Mouse (Mus musculus): ENCODE measurements around the gene Ccdc62. TPM values are rescaled to one million over a fixed set of nuclear protein-coding genes. Genes with fewer than 3 reads are reported as not detected.

Gene Ccdc62
- polyA plus RNA-seq, 1 experiment from 2014 or later: 0.93 TPM

DNA sequence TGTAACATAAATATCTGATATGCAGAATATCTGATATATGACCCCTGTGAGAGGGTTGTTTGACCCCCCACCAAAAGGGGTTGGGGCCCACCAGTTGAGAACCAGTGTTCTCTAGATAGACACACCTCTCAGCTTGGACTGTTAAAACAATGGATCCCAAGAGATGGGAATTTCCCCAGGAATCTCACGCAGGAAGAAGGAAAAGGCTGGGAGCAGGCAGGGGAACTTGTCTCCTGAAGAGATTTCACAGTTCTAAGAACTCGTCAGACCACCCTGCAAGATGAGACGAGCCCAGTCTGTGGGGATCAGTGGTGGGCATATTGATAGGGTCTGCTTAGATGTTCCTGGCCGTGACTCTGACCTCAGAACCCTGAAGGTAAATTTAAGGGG, 49.5 kb downstream of the Ccdc62 start:
- H3K27ac ChIP-seq: no peak overlapping the region
- H3K36me3 ChIP-seq (ENCODE audit: inconsistent target): no peaks in the 10 kb centered on the region
- 84% methylated on average over 4 of the region's 4 CpGs for WGBS (ENCODE audit: missing documents)
- no peaks in the 10 kb centered on the region for H3K79me2 ChIP-seq (ENCODE audit: inconsistent target)
- no peak overlapping the region for H3K4me3 ChIP-seq (ENCODE audit: inconsistent target)

DNA sequence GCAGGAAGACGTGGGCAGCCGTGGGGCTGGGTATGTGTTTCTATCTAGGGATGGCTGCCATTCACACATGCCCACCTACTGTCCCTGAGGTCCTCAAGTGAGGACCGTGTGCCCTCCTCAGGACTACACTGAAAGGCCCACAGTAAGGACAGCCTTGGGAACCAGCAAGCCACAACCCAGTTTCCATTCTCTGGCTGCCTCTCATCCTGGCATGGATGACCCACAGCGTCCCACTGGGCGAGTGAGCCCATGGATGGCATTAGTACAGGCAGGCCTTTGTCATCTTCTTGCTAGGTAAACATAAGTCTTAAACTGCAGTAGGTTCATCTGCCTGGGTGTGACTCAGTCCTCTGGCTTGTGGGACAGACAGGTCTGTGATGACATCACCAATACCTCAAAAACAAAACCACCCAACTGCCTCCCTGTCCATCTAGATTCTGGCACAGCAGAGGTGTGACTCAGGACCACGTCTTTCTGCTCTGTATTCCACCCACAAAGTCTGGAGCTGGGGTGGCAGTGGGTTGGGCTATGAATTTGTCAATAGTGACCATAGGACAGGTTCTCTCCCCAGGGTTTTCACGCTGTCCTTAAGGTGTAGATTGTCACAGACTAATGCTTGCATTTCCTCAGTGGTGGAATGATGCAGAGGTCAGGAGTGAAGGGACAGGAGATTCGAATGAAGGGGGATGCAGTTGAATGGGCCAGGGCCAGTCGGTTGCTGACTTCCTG, 50.2 kb downstream of the Ccdc62 start:
- no peak overlapping the region for H3K27ac ChIP-seq
- no peak overlapping the region for H3K4me3 ChIP-seq (ENCODE audit: inconsistent target)

DNA sequence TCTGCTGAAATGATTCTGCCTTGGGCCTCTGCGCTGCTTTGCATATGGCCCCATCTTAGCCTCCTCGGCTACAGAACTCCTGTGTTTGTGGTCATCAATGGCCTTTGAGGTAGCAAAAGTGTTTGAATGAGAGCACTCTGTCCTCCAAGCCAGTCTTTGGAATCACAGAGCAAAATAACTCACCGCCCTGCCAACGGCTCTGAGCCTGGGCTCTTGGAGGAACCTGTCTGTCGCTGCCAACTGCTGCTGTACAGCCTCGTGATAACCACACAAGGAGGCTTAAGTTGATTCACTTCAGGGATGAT, 50.7 kb downstream of the Ccdc62 start:
- Histone ChIP-seq H3K4me3 (ENCODE audit: inconsistent target) (no peak overlapping the region), H3K79me2 (ENCODE audit: inconsistent target) (no peaks in the 10 kb centered on the region), H3K27ac (no peak overlapping the region), H3K36me3 (ENCODE audit: inconsistent target) (no peaks in the 10 kb centered on the region)
- 44% methylated on average over 6 of the region's 6 CpGs for WGBS (ENCODE audit: missing documents)

More for the DNA sequence above, 50.2 kb downstream of the Ccdc62 start:
- H3K79me2 ChIP-seq (ENCODE audit: inconsistent target): no peaks in the 10 kb centered on the region
- H3K36me3 ChIP-seq (ENCODE audit: inconsistent target): no peaks in the 10 kb centered on the region
- WGBS (ENCODE audit: missing documents): 66% methylated on average over 9 of the region's 9 CpGs

DNA sequence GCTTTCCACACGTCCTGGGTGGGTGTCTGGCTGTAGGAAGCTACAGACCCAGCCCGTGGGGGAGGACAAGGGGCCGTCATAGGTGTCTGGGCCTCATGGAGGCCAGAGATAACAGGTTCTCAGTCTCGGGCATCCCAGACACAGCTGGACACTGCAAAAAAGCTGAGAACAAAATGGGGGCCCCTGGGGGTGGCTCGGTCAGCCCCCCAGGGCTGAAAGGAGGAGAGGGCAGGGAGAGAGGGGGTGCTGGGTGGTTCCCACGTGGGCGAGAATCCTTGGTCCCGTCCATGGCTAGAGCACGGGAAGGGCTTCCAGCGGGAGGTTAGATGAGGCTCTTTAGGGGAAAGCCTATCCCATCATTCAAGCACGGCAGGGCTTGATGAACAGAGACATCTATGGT, 52.4 kb downstream of the Ccdc62 start:
- no peaks in the 10 kb centered on the region for H3K36me3 ChIP-seq (ENCODE audit: inconsistent target)
- H3K4me3 ChIP-seq (ENCODE audit: inconsistent target): no peak overlapping the region
- no peak overlapping the region for H3K27ac ChIP-seq
- H3K79me2 ChIP-seq (ENCODE audit: inconsistent target): no peaks in the 10 kb centered on the region
- WGBS (ENCODE audit: missing documents): 93% methylated on average over 11 of the region's 11 CpGs

DNA sequence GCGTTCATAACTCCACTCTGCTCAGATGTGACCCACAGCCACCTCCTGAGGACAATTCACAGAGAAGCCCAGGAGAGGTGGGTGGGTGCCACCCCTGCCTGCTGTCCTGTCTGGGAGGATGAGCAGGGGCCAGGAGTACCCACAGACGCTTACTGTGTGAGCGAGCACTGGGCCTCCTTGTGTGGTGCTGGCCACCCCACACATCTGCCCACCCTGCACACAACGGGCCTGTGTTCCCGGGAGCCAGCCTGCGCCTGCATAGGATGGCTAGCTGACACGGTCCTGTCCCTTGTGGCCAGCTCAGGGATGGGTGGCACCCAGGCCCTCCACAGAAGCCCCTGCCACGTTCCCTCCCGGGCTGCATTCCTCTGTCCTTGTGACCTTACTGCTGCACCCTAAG, 55.0 kb downstream of the Ccdc62 start:
- H3K36me3 ChIP-seq (ENCODE audit: inconsistent target): no peaks in the 10 kb centered on the region
- 95% methylated on average over 9 of the region's 9 CpGs for WGBS (ENCODE audit: missing documents)
- no peaks in the 10 kb centered on the region for H3K79me2 ChIP-seq (ENCODE audit: inconsistent target)
- no peak overlapping the region for H3K27ac ChIP-seq
- H3K4me3 ChIP-seq (ENCODE audit: inconsistent target): no peak overlapping the region

DNA sequence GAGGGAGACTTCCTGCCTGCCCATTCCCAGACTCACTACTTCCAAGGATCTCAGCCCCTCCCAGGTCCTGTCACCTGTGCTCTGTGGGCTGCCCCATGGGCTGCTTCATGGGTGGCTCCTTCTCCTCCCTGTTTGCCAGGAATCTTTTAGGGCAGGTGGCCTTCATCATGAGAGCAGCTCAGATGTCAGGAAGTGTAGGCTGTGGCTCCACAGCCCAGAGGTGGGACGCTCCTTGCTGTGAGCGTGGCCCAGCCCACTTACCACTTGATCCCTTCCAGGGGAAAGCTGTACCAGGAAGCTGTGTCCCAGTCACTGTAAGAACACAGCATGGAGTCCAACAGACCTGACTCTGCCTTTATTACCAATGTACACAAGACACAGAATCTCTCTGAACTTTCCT, 56.4 kb downstream of the Ccdc62 start:
- no peak overlapping the region for H3K27ac ChIP-seq
- no peaks in the 10 kb centered on the region for H3K79me2 ChIP-seq (ENCODE audit: inconsistent target)
- WGBS (ENCODE audit: missing documents): 76% methylated on average over 2 of the region's 2 CpGs
- H3K36me3 ChIP-seq (ENCODE audit: inconsistent target): no peaks in the 10 kb centered on the region
- H3K4me3 ChIP-seq (ENCODE audit: inconsistent target): no peak overlapping the region

DNA sequence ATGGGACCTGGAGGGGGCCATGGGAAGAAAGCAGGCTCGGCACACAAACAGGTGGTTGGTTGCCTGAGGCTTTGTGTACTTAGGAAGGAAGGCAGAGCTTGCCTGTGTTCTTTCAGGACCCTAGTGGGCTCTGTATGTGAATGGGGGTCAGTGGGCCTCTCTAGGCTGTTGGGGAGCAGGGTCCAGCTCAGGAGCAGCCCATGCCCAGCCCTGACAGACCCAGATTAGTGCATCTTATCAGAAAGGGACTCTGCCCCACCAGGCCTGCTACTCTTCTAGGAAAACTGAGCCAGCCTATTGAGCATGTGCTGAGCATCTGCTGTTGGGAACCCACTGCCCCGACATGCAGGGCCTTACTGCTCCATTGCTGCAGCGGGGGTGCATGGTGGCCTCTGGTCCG, 57.0 kb downstream of the Ccdc62 start:
- no peaks in the 10 kb centered on the region for H3K79me2 ChIP-seq (ENCODE audit: inconsistent target)
- no peak overlapping the region for H3K4me3 ChIP-seq (ENCODE audit: inconsistent target)
- no peak overlapping the region for H3K27ac ChIP-seq
- no peaks in the 10 kb centered on the region for H3K36me3 ChIP-seq (ENCODE audit: inconsistent target)
- WGBS (ENCODE audit: missing documents): 93% methylated on average over 4 of the region's 4 CpGs

DNA sequence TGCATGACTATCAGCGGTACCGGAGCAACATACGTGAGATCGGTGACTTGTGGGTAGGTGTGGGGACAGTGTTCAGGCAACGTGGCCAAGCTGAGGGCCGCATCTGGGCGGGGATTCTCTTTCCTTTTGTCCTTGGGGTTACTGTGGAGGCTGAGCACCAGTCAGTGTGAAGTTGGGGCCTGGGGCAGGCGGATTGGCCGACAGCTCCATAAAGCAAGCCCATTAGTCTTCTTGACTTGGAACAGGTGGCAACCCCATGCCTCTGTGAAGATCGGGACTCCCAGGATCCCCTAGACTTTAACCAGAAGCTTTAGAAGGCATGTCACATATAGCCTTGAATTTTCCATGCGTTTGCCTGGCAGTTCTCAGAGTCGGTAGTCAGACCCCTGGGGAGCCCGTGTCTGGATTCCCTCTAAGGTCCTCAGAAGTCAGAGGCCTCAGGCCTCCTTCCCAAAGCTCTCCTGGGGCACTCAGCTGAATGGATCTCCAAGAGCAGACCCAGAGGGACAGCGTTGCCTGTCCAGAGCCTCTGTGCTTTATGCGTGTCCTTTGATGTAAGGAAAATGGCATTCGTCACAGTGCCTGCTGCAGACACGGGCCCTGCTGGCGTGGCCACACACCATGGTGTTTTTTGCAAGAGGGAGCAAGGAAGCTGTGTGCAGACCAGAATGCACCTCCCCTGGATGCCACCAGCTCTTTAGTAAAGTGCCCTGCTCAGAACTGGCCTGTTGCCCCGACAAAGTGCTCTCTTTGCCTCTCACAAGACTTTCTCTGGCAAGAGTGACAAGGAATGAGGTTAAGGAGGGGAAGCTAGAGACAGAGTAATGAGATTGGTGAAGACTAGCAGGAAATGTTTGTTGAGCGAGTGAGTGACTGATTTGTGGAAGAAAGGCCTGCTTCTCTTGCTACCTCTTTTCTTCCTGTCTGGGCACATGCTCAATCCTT, 59.7 kb downstream of the Ccdc62 start:
- WGBS (ENCODE audit: missing documents): 89% methylated on average over 20 of the region's 20 CpGs
- no peak overlapping the region for H3K4me3 ChIP-seq (ENCODE audit: inconsistent target)
- H3K36me3 ChIP-seq (ENCODE audit: inconsistent target): no peaks in the 10 kb centered on the region
- H3K79me2 ChIP-seq (ENCODE audit: inconsistent target): no peaks in the 10 kb centered on the region
- no peak overlapping the region for H3K27ac ChIP-seq

DNA sequence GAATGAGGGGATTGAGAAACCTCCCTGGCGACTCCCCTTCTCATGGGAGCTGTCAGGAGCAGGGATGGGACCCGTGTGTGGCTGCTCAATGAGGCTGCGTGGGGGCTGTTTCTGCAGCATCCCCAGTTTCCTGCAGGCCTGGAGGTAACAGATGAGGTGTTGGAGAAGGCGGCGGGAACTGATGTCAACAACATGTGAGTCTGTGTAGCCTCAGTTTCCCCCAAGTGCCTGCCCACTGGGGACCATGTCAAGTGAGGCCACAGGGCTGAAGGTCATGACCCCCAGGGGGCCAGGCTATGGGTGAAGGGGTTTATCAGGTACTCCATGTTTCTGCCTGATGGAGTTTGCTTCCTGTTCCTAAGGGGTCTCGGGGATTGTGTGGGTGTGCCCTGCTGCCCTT, 60.8 kb downstream of the Ccdc62 start:
- H3K4me3 ChIP-seq (ENCODE audit: inconsistent target): no peak overlapping the region
- H3K79me2 ChIP-seq (ENCODE audit: inconsistent target): no peaks in the 10 kb centered on the region
- no peak overlapping the region for H3K27ac ChIP-seq
- 98% methylated on average over 6 of the region's 6 CpGs for WGBS (ENCODE audit: missing documents)
- no peaks in the 10 kb centered on the region for H3K36me3 ChIP-seq (ENCODE audit: inconsistent target)

DNA sequence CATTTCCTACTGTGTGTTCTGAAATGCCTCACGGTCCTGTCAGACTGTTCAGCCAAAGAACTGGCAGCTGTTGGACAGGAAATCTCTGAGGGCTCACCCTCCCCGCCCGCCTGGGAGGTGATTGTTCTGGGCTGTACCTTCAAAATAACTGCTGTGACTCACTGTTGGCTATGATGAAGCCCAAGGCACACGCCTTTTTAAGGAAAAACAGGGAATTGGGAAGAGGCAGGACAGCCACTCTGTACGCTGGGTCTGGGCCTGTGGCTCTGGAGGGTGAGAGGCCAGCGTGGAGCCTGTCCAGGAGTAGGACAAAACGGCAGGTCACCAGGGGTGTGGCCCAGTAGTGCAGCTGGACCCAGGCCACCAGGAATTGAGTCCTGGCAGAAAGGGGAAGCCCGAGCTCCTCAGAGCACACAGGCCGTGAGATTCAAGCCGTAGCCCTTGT, 61.7 kb downstream of the Ccdc62 start:
- no peaks in the 10 kb centered on the region for H3K79me2 ChIP-seq (ENCODE audit: inconsistent target)
- H3K27ac ChIP-seq: no peak overlapping the region
- whole genome bisulfite sequencing (ENCODE audit: missing documents): 64% methylated on average over 10 of the region's 10 CpGs
- no peak overlapping the region for H3K4me3 ChIP-seq (ENCODE audit: inconsistent target)
- no peaks in the 10 kb centered on the region for H3K36me3 ChIP-seq (ENCODE audit: inconsistent target)

DNA sequence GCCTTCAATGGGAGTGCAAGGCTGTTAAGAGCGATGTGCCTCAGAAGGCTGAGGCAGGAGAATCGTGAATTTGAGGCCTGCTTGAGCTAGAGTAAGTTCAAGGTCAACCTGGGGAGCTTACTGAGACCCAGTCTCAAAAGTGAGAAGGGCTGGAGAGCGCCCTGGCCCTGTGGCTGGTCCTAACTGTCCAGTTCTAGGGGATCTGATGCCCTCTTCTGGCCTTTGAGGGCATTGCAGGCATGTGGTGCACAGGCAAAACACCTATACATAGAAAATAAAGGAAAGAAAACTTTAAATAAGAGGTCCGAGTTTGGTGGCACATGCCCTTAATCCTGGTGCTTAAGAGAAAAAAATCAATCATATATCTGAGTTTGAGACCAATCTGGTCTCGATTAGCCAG, 62.3 kb downstream of the Ccdc62 start:
- no peaks in the 10 kb centered on the region for H3K36me3 ChIP-seq (ENCODE audit: inconsistent target)
- WGBS (ENCODE audit: missing documents): 44% methylated on average over 5 of the region's 5 CpGs
- no peaks in the 10 kb centered on the region for H3K79me2 ChIP-seq (ENCODE audit: inconsistent target)
- no peak overlapping the region for H3K27ac ChIP-seq
- H3K4me3 ChIP-seq (ENCODE audit: inconsistent target): no peak overlapping the region

DNA sequence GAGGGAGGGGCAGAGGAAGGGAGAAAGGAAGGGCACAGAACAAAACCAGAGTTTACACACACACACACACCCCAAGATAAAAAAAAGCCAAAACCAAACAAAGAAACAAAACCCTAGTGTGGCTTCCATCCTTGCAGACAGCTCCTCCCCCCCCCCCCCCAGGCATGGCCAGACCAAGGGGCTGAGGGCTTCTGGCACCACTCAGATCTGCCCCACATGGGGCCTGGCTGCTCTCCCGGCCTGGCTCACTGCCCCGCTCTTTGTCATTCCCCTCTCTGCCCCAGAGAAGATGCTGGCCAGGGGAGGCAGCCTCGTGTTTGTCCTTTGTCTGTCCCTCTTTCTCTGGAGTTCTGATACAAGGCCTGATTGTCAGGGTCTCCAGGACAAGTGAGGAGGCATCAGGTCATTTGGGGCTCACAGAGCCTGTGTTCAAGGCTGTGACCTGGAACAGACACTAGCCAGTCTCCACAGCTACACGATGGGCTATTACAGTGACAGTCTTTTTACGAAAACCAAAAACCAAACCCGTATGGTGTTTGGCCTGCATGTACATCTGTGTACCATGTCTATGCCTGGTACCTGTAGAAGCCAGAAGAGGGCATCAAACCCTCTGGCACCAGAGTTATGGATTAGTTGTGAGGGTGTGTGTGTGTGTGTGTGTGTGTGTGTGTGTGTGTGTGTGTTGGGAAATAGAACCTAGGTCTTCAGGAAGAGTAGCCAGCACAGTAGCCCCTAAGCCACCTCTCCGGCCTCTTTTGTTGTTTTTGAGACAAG, 63.0 kb downstream of the Ccdc62 start:
- 89% methylated on average over 7 of the region's 7 CpGs for WGBS (ENCODE audit: missing documents)

DNA sequence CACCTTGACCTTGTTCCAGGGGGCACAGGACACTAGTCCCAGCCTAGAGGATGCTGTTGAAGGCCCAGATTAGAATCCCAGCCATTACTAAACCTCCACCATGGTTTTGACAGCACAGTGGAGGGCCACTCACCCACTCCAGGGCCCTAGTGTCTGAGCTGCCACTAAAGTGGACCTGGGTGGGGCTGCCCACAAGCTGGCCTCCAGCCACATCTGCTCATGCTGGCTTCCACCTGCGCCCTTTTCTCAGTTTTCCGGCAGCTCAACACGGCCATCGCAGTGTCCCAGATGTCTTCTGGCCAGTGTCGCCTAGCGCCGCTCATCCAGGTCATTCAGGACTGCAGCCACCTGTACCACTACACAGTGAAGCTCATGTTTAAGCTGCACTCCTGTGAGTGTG, 64.0 kb downstream of the Ccdc62 start:
- 96% methylated on average over 7 of the region's 7 CpGs for WGBS (ENCODE audit: missing documents)
- no peaks in the 10 kb centered on the region for H3K79me2 ChIP-seq (ENCODE audit: inconsistent target)
- H3K36me3 ChIP-seq (ENCODE audit: inconsistent target): no peaks in the 10 kb centered on the region
- H3K27ac ChIP-seq: no peak overlapping the region
- no peak overlapping the region for H3K4me3 ChIP-seq (ENCODE audit: inconsistent target)

More for the DNA sequence above, 63.0 kb downstream of the Ccdc62 start:
- no peak overlapping the region for H3K27ac ChIP-seq
- H3K79me2 ChIP-seq (ENCODE audit: inconsistent target): no peaks in the 10 kb centered on the region
- no peaks in the 10 kb centered on the region for H3K36me3 ChIP-seq (ENCODE audit: inconsistent target)
- no peak overlapping the region for H3K4me3 ChIP-seq (ENCODE audit: inconsistent target)

DNA sequence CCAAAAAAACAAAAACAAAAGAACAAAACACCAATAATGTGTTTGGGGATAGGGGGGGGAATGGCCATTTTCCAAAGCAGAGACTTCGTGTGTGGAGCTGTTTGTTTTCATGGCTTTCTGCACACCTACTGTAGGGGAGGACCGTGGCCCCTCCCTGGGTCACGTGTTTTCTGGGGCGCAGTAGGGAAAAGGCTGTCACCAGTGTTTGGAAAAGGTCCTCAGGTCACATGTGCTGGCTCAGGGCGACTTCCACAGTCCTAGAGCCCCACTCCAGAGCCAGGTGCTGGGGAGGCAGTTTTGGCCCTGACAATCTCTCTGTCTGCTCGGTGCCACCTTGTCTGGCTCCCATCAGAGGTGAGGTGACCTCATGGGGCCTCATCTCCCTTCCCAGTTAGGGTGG, 64.9 kb downstream of the Ccdc62 start:
- H3K27ac ChIP-seq: no peak overlapping the region
- H3K79me2 ChIP-seq (ENCODE audit: inconsistent target): no peaks in the 10 kb centered on the region
- 89% methylated on average over 6 of the region's 6 CpGs for WGBS (ENCODE audit: missing documents)
- no peaks in the 10 kb centered on the region for H3K36me3 ChIP-seq (ENCODE audit: inconsistent target)
- no peak overlapping the region for H3K4me3 ChIP-seq (ENCODE audit: inconsistent target)

DNA sequence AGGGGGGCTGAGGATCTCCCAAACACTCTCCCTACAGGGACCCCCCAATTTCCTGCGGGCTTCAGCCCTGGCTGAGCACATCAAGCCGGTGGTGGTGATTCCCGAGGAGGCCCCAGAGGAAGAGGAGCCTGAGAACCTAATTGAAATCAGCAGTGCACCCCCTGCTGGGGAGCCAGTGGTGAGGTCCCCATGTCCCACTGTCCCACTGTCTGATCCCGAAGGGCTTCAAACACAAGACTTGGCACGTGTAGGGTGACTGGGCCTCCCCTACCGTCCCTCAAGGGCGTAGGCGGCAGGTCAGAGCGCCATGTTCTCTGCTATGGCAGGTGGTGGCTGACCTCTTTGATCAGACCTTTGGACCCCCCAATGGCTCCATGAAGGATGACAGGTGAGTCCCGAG, 65.7 kb downstream of the Ccdc62 start:
- Histone ChIP-seq H3K36me3 (ENCODE audit: inconsistent target) (no peaks in the 10 kb centered on the region), H3K27ac (no peak overlapping the region), H3K4me3 (ENCODE audit: inconsistent target) (no peak overlapping the region), H3K79me2 (ENCODE audit: inconsistent target) (no peaks in the 10 kb centered on the region)
- 90% methylated on average over 10 of the region's 10 CpGs for WGBS (ENCODE audit: missing documents)

Data from macrophage (primary cell).